Mouse (Mus musculus) embryonic facial prominence, embryonic 15.5 days (tissue): Measurements from ENCODE around the gene Hes7. TPM values are rescaled to one million over a fixed set of nuclear protein-coding genes. Genes with fewer than 3 reads are reported as not detected.

Experiments used
- ATAC-seq: fragments of 200-750 bp; cut with Nextera tagmentation; 2 replicates; pipeline ENCODE4 v1.8.0; 2017; ENCODE audit warnings: low read depth, moderate TSS enrichment; ENCODE audit not compliant: insufficient number of reproducible peaks, low FRiP score, low TSS enrichment
- H3K27ac ChIP-seq: fragments of 300-500 bp; sonication (generic); replicated peaks from 2 replicates; pipeline ENCODE4 v1.5.1; 2015; ENCODE audit warnings: mild to moderate bottlenecking, inconsistent platforms
- H3K27me3 ChIP-seq: fragments of 300-500 bp; sonication (generic); 2 replicates; pipeline ENCODE4 v1.6.1; 2015; ENCODE audit warnings: inconsistent platforms
- H3K36me3 ChIP-seq: fragments of 300-500 bp; sonication (generic); 2 replicates; pipeline ENCODE4 v1.6.1; 2015; ENCODE audit warnings: mild to moderate bottlenecking, inconsistent platforms
- H3K4me1 ChIP-seq: fragments of 300-500 bp; sonication (generic); 2 replicates; pipeline ENCODE4 v1.6.1; 2015; ENCODE audit warnings: inconsistent platforms
- H3K4me2 ChIP-seq: fragments of 300-500 bp; sonication (generic); replicated peaks from 2 replicates; pipeline ENCODE4 v1.6.1; 2015; ENCODE audit warnings: mild to moderate bottlenecking, inconsistent platforms
- H3K4me3 ChIP-seq: fragments of 300-500 bp; sonication (generic); replicated peaks from 2 replicates; pipeline ENCODE4 v1.5.1; 2015; ENCODE audit warnings: mild to moderate bottlenecking, inconsistent platforms
- H3K9ac ChIP-seq: fragments of 300-500 bp; sonication (generic); 2 replicates; pipeline ENCODE4 v1.6.1; 2015; ENCODE audit warnings: inconsistent platforms
- H3K9me3 ChIP-seq: fragments of 300-500 bp; sonication (generic); replicated peaks from 2 replicates; pipeline ENCODE4 v1.6.1; 2016; ENCODE audit warnings: inconsistent platforms
- WGBS: fragments of 180-500 bp; shearing (Covaris S2); methylation state at CpG from one replicate; pipeline ENCODE4 v1.1.7; 2015; 5-methylcytosine and 5-hydroxymethylcytosine counted together
- polyA plus RNA-seq: library from polyadenylated mRNA; unstranded; fragments of >200 nt; fragmentation: Nextera tagmentation; extraction: Ambion mirVana; gene quantifications from 2 replicates; pipeline ENCODE4 v1.2.1, GENCODE M21; 2015

Gene Hes7
- polyA plus RNA-seq, 1 experiment from 2014 or later: 0.64 TPM

DNA sequence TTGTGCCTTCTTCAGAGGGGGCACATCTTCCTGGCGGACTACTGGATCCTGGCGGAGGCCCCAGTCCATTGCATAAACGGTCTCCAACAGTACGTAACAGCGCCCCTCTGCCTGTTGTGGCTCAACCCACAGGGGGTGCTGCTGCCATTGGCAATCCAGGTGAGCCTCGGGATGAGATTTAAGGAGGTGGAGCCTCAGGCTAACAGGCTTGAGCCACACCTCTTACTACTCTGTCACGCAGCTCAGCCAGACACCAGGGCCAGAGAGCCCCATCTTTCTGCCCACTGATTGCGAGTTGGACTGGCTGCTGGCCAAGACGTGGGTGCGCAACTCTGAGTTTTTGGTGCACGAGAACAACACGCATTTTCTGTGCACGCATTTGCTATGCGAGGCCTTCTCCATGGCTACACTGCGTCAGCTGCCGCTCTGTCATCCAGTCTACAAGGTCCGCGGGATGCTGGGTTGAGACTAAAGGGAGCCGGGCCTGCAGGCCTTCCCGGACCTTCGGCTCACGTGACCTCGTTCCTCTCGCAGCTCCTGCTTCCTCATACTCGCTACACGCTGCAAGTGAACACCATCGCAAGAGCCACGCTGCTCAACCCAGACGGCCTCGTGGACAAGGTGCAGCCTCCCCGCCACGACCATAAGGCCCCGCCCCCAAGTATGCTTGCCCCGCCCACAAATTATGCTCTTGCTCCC, 13.9 kb downstream of the Hes7 start:
- Histone ChIP-seq H3K4me3 (peak overlapping the region; percentile 47), H3K4me2 (peak overlapping the region; percentile 81), H3K27ac (peak overlapping the region; percentile 63), H3K27me3 (no peaks in the 10 kb centered on the region), H3K9ac (peak overlapping the region; percentile 26; the same call in 1 of the 2 replicates), H3K4me1 (peaks cover 12% of the 10 kb centered on the region), H3K36me3 (no peaks in the 10 kb centered on the region), H3K9me3 (no peaks in the 10 kb centered on the region)
- ATAC-seq: peak; percentile 74
- 3% methylated on average over 34 of the region's 34 CpGs for WGBS

- H3K27ac ChIP-seq: peak overlapping the region; percentile 63
- H3K4me3 ChIP-seq: peak overlapping the region; percentile 47
- no peaks in the 10 kb centered on the region for H3K9me3 ChIP-seq
These were observed 14.4 kb downstream of the Hes7 start for GRCm38 (mm10) chr11:69134622-69134968.

GRCm38 (mm10) chr11:69135361-69135760, 15.2 kb downstream of the Hes7 start:
- Histone ChIP-seq H3K27ac (no peak overlapping the region), H3K27me3 (no peaks in the 10 kb centered on the region), H3K4me2 (no peak overlapping the region), H3K9me3 (no peaks in the 10 kb centered on the region), H3K4me1 (peaks cover 12% of the 10 kb centered on the region), H3K4me3 (no peak overlapping the region), H3K9ac (no peak overlapping the region), H3K36me3 (no peaks in the 10 kb centered on the region)
- 71% methylated on average over 6 of the region's 6 CpGs for WGBS
- no peak for ATAC-seq

More at GRCm38 (mm10) chr11:69134622-69134968, 14.4 kb downstream of the Hes7 start:
- no peak for ATAC-seq
- Histone ChIP-seq H3K27me3 (no peaks in the 10 kb centered on the region), H3K36me3 (no peaks in the 10 kb centered on the region), H3K4me2 (peak overlapping the region; percentile 81), H3K4me1 (peaks cover 12% of the 10 kb centered on the region), H3K9ac (no peak overlapping the region)
- 19% methylated on average over 8 of the region's 8 CpGs for WGBS

DNA sequence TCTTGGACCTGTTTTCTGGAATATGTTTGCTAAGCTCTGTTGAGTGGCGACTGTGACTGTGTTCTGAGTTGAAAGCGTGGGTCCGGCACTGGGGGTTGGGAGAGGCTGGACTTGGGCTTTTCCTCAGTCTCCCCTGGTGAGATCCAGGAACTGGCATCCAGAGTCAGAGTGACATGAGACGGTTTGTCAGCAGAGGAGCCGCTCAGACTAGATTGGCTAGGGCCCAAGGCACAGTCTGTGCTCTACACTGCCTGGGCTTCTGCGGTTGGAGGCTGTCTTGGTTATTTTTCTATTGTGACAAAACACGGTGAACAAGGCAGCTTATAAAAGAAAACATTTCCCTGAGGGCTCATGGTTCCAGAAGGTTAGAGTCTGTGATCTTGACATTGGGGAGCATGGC, 27.3 kb downstream of the Hes7 start:
- 44% methylated on average over 7 of the region's 7 CpGs for WGBS
- ATAC-seq: no peak

DNA sequence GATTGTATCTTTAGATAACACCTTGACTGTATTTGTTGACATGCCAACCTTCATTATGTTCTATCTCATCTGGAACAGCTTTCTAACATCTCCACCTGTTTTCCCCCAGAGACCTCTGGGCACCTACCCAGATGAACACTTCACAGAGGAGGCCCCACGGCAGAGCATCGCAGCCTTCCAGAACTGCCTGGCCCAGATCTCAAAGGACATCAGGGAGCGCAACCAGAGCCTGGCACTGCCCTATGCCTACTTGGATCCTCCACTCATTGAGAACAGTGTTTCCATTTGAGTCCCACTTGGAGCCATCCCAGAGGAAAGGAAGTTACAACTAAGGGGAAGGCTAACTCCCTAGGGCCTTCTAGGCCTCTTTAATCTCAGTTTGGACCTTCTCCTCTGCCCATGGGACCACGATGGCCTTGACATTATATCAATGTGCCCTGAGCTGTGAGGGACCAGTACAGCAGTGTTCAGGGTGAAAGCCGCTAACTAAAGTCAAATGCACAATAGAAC, 28.3 kb downstream of the Hes7 start:
- ATAC-seq: no peak
- no peak overlapping the region for H3K4me2 ChIP-seq
- H3K36me3 ChIP-seq: no peaks in the 10 kb centered on the region
- no peaks in the 10 kb centered on the region for H3K27me3 ChIP-seq
- H3K9me3 ChIP-seq: no peaks in the 10 kb centered on the region
- peaks cover 11% of the 10 kb centered on the region for H3K4me1 ChIP-seq
- H3K9ac ChIP-seq: no peak overlapping the region
- H3K4me3 ChIP-seq: no peak overlapping the region
- H3K27ac ChIP-seq: no peak overlapping the region
- WGBS: 91% methylated on average over 5 of the region's 5 CpGs

More for the DNA sequence above, 27.3 kb downstream of the Hes7 start:
- no peak overlapping the region; the same call in 1 of the 2 replicates for H3K27ac ChIP-seq
- no peak overlapping the region for H3K4me3 ChIP-seq
- H3K27me3 ChIP-seq: no peaks in the 10 kb centered on the region
- no peaks in the 10 kb centered on the region for H3K9me3 ChIP-seq
- no peak overlapping the region for H3K9ac ChIP-seq
- no peaks in the 10 kb centered on the region for H3K36me3 ChIP-seq
- H3K4me2 ChIP-seq: no peak overlapping the region
- peaks cover 11% of the 10 kb centered on the region for H3K4me1 ChIP-seq

DNA sequence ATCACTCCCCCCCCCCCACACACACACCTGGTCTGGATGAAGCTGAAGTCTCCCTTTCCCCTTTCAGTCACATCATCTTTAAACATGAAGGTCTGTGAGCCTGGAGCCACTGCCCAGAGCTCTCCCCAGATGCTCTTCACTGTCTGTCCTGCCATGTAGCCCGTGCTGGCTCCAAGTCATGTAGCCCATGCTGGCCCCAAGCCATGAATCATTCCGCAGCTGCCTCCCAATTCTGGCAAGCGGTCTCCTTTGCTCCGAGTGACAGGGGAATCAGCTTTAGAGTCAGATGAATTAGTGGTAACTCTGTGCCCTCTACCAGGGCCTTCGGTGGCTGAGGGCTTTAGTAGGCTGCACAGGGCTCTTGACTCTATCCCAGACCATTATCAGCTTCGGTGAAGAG, 29.5 kb downstream of the Hes7 start:
- H3K9me3 ChIP-seq: no peaks in the 10 kb centered on the region
- no peak overlapping the region for H3K4me3 ChIP-seq
- H3K9ac ChIP-seq: no peak overlapping the region
- H3K4me2 ChIP-seq: no peak overlapping the region
- H3K27ac ChIP-seq: no peak overlapping the region
- H3K36me3 ChIP-seq: no peaks in the 10 kb centered on the region
- peaks cover 11% of the 10 kb centered on the region for H3K4me1 ChIP-seq
- WGBS: 71% methylated on average over 6 of the region's 6 CpGs
- no peak for ATAC-seq
- H3K27me3 ChIP-seq: peaks cover 5% of the 10 kb centered on the region; the same call in 1 of the 2 replicates

GRCm38 (mm10) chr11:69150444-69150843, 30.2 kb downstream of the Hes7 start:
- 5% methylated on average over 7 of the region's 7 CpGs for WGBS

GRCm38 (mm10) chr11:69151004-69151403, 30.8 kb downstream of the Hes7 start:
- no peak overlapping the region for H3K9ac ChIP-seq
- H3K4me1 ChIP-seq: peaks cover 11% of the 10 kb centered on the region
- peak overlapping the region; percentile 32 for H3K4me3 ChIP-seq
- H3K27ac ChIP-seq: no peak overlapping the region
- WGBS: 24% methylated on average over 6 of the region's 6 CpGs
- H3K27me3 ChIP-seq: peaks cover 10% of the 10 kb centered on the region; the same call in 1 of the 2 replicates
- H3K4me2 ChIP-seq: peak overlapping the region; percentile 53
- ATAC-seq: no peak
- no peaks in the 10 kb centered on the region for H3K9me3 ChIP-seq
- no peaks in the 10 kb centered on the region for H3K36me3 ChIP-seq

More at GRCm38 (mm10) chr11:69150444-69150843, 30.2 kb downstream of the Hes7 start:
- Histone ChIP-seq H3K36me3 (no peaks in the 10 kb centered on the region), H3K27me3 (peaks cover 10% of the 10 kb centered on the region; the same call in 1 of the 2 replicates), H3K27ac (no peak overlapping the region), H3K9ac (no peak overlapping the region), H3K4me3 (peak overlapping the region; percentile 32), H3K4me1 (peaks cover 11% of the 10 kb centered on the region), H3K4me2 (peak overlapping the region; percentile 53), H3K9me3 (no peaks in the 10 kb centered on the region)
- no peak for ATAC-seq

DNA sequence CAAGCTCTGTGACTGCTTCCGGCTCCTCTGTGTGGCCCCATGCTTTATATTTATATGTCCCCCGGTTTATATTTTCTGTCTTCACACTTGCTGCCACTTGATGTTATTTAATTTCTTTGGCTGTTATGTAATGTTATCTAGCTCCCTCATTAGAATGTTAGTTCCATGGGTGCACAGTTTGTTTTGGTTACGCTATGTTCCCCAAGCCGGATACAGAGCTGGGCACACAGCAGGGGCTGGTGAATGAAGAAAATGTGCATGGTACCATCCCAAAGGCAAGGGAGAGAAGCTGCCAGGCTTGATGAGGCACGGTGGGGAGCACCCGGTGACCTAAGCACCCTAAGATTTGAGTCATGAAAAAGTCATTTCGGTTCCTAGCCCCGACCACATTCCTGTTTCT, 33.6 kb downstream of the Hes7 start:
- no peaks in the 10 kb centered on the region for H3K36me3 ChIP-seq
- no peak overlapping the region for H3K4me2 ChIP-seq
- WGBS: 74% methylated on average over 8 of the region's 8 CpGs
- no peak overlapping the region for H3K27ac ChIP-seq
- peaks cover 33% of the 10 kb centered on the region for H3K27me3 ChIP-seq
- H3K9ac ChIP-seq: no peak overlapping the region
- no peaks in the 10 kb centered on the region for H3K9me3 ChIP-seq
- H3K4me1 ChIP-seq: peaks cover 18% of the 10 kb centered on the region
- H3K4me3 ChIP-seq: no peak overlapping the region
- ATAC-seq: no peak

- Histone ChIP-seq H3K36me3 (no peaks in the 10 kb centered on the region), H3K9ac (no peak overlapping the region), H3K27ac (no peak overlapping the region), H3K27me3 (peaks cover 37% of the 10 kb centered on the region), H3K9me3 (no peaks in the 10 kb centered on the region), H3K4me1 (peaks cover 18% of the 10 kb centered on the region), H3K4me2 (no peak overlapping the region), H3K4me3 (no peak overlapping the region)
- ATAC-seq: no peak
- WGBS: 66% methylated on average over 1 of the region's 1 CpGs
These were observed 35.1 kb downstream of the Hes7 start for GRCm38 (mm10) chr11:69155351-69155750.

DNA sequence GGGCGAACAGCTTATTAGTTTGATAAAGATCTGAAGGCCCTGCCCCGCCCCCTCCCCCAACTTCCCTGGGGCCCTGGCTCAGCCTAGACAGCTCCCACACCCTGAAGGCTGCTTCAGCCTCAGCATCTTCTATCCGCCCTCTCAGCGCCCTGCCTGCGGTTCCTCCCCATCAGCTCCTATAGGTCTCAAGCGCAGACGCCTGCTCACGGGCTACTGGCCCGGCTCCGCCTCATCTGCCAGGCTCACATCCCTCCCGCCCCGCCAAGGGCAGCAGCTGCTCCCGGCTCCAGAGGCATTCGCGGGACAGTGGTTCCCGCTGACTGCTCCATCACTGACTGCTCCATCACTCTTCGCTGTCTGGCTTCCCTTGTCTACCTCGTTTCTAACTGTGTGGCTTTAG, 36.6 kb downstream of the Hes7 start, which contains the start of gene Alox12b:
Alox12b (plus strand) TSS at position 190 of the 400 bp plus-strand sequence.
- peaks cover 41% of the 10 kb centered on the region for H3K27me3 ChIP-seq
- no peaks in the 10 kb centered on the region for H3K9me3 ChIP-seq
- H3K9ac ChIP-seq: no peak within 1 kb of the TSS
- peak within 1 kb of the TSS; percentile 40 for H3K4me2 ChIP-seq
- H3K4me3 ChIP-seq: peak within 1 kb of the TSS; percentile 12
- ATAC-seq: no peak
- 3% methylated on average over 18 of the region's 18 CpGs for WGBS
- no peak within 1 kb of the TSS for H3K27ac ChIP-seq
- H3K36me3 ChIP-seq: no peaks in the 10 kb centered on the region
- H3K4me1 ChIP-seq: peaks cover 7% of the 10 kb centered on the region
